Mouse (Mus musculus) liver, embryonic 13.5 days (tissue): ENCODE measurements around the gene Krt17. TPM values are rescaled to one million over a fixed set of nuclear protein-coding genes. Genes with fewer than 3 reads are reported as not detected.

Experiments used
- ATAC-seq: fragments of 200-750 bp; cut with Nextera tagmentation; 2 replicates; pipeline ENCODE4 v1.8.0; 2017; ENCODE audit warnings: low read depth, mild to moderate bottlenecking, moderate number of reproducible peaks, moderate library complexity
- DNase-seq: peaks from one replicate; pipeline ENCODE4 v3.0.0; 2022
- H3K27ac ChIP-seq: fragments of 300-500 bp; sonication (generic); 2 replicates; pipeline ENCODE4 v1.5.1; 2015; ENCODE audit warnings: moderate library complexity, mild to moderate bottlenecking, inconsistent platforms
- H3K27me3 ChIP-seq: fragments of 300-500 bp; sonication (generic); 2 replicates; pipeline ENCODE4 v1.6.1; 2015; ENCODE audit warnings: mild to moderate bottlenecking, inconsistent platforms
- H3K36me3 ChIP-seq: fragments of 300-500 bp; sonication (generic); 2 replicates; pipeline ENCODE4 v1.6.1; 2015; ENCODE audit warnings: mild to moderate bottlenecking, inconsistent platforms
- H3K4me1 ChIP-seq: fragments of 300-500 bp; sonication (generic); replicated peaks from 2 replicates; pipeline ENCODE4 v1.6.1; 2015; ENCODE audit warnings: inconsistent platforms
- H3K4me2 ChIP-seq: fragments of 300-500 bp; sonication (generic); 2 replicates; pipeline ENCODE4 v1.6.1; 2015; ENCODE audit warnings: inconsistent platforms, mild to moderate bottlenecking, moderate library complexity
- H3K4me3 ChIP-seq: fragments of 300-500 bp; sonication (generic); replicated peaks from 2 replicates; pipeline ENCODE4 v1.5.1; 2015; ENCODE audit warnings: mild to moderate bottlenecking, inconsistent platforms
- H3K9ac ChIP-seq: fragments of 300-500 bp; sonication (generic); 2 replicates; pipeline ENCODE4 v1.6.1; 2015; ENCODE audit warnings: mild to moderate bottlenecking, inconsistent platforms
- H3K9me3 ChIP-seq: fragments of 300-500 bp; sonication (generic); replicated peaks from 2 replicates; pipeline ENCODE4 v1.6.1; 2016; ENCODE audit warnings: inconsistent platforms
- WGBS: fragments of 180-500 bp; shearing (Covaris S2); methylation state at CpG from one replicate; pipeline ENCODE4 v1.1.7; 2015; ENCODE audit not compliant: insufficient replicate concordance; 5-methylcytosine and 5-hydroxymethylcytosine counted together
- polyA plus RNA-seq: library from polyadenylated mRNA; unstranded; fragments of >200 nt; fragmentation: Nextera tagmentation; extraction: Ambion mirVana; gene quantifications from 2 replicates; pipeline ENCODE4 v1.2.1, GENCODE M21; 2015

Krt17 gene
- polyA plus RNA-seq, 1 experiment from 2014 or later: 0.62 TPM

DNA sequence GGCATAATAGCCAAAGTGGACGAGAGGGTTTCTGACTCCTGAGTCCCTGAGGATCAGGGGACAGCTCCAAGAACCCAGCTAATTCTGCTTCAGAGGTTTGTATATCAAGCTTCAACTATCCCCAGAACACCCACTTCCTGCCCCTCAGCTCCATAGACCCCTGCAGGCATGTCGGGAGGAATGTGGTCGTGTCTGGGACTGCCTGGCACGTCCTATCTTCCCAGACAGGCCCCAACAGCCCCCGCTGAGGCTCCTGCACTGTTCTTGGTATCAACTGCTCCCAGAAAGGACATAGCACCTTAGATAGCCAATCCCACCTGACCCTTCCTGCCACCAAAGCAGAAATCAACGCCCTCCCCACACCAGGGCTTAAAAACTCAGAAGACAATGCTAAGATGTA, 52.3 kb downstream of the Krt17 start:
- Histone ChIP-seq H3K4me3 (no peak overlapping the region), H3K9ac (no peak overlapping the region), H3K4me1 (no peaks in the 10 kb centered on the region), H3K36me3 (no peaks in the 10 kb centered on the region), H3K27me3 (no peaks in the 10 kb centered on the region), H3K4me2 (no peak overlapping the region), H3K9me3 (no peaks in the 10 kb centered on the region), H3K27ac (no peak overlapping the region)
- ATAC-seq: no peak
- DNase-seq: no peak
- 23% methylated on average over 6 of the region's 6 CpGs for WGBS

DNA sequence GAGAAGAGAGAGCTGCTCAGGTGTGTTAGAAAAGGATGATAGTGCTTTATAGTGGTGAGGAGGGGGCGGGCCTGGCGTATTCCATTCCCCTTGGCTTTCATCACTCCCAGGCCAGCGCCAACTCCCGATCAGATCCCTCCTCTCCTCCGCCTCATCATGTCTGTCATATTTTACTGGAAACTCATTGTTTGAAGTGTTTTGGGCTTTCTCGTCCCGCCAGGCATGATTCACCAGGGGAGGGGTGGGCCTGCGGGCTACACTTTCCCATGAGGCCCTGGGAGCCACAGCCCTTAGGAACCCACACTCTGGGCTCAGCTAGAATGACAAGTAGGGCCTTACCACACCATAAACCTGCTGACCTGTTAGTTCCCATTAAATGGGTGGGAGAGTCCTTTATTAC, 53.3 kb downstream of the Krt17 start, which contains the start of gene Krt14:
TSS of gene Krt14 (minus strand) at position 51 of the 400 bp plus-strand sequence.
- Histone ChIP-seq H3K27ac (no peak within 1 kb of the TSS), H3K4me1 (no peaks in the 10 kb centered on the region), H3K36me3 (no peaks in the 10 kb centered on the region), H3K27me3 (no peaks in the 10 kb centered on the region), H3K4me2 (no peak within 1 kb of the TSS), H3K4me3 (no peak within 1 kb of the TSS), H3K9ac (no peak within 1 kb of the TSS), H3K9me3 (no peaks in the 10 kb centered on the region)
- DNase-seq (no peak), ATAC-seq (no peak)
- 73% methylated on average over 8 of the region's 8 CpGs for WGBS

Other genes with a start within 250 kb of the Krt17 start
- not detected in 2 replicates for gene Krt33a, start 244.8 kb downstream of the Krt17 start, polyA plus RNA-seq
- gene Krt33b, start 231.2 kb downstream of the Krt17 start, polyA plus RNA-seq: not detected in 2 replicates
- gene Krt34, start 219.5 kb downstream of the Krt17 start, polyA plus RNA-seq: not detected in 2 replicates
- gene Krt31, start 210.5 kb downstream of the Krt17 start, polyA plus RNA-seq: not detected in 2 replicates
- gene Krt32, start 172.8 kb downstream of the Krt17 start, polyA plus RNA-seq: not detected in 2 replicates
- gene Krt35, start 164.8 kb downstream of the Krt17 start, polyA plus RNA-seq: not detected in 2 replicates
- gene Krt36, start 155.4 kb downstream of the Krt17 start, polyA plus RNA-seq: not detected in 2 replicates
- 0.10 and 0.20 TPM in 2 replicates for gene Krt13, start 139.5 kb downstream of the Krt17 start, polyA plus RNA-seq
- gene Krt15, start 125.1 kb downstream of the Krt17 start, polyA plus RNA-seq: 1.5 and 2.1 TPM in 2 replicates
- 2.6 and 4.3 TPM in 2 replicates for gene Krt19, start 112.4 kb downstream of the Krt17 start, polyA plus RNA-seq
- gene Krt9, start 67.8 kb downstream of the Krt17 start, polyA plus RNA-seq: not detected in 2 replicates
- 0.90 and 1.0 TPM in 2 replicates for gene Krt14, start 53.5 kb downstream of the Krt17 start, polyA plus RNA-seq
- gene Krt16, start 12.1 kb downstream of the Krt17 start, polyA plus RNA-seq: not detected in 2 replicates
- not detected in 2 replicates for gene Krt42, start 8.8 kb upstream of the Krt17 start, polyA plus RNA-seq
- gene Eif1, start 58.9 kb upstream of the Krt17 start, polyA plus RNA-seq: 1,883 and 1,943 TPM in 2 replicates
- gene Gast, start 73.4 kb upstream of the Krt17 start, polyA plus RNA-seq: not detected in 2 replicates
- gene Hap1, start 95.1 kb upstream of the Krt17 start, polyA plus RNA-seq: 0.37 and 0.50 TPM in 2 replicates
- 13.2 and 15.5 TPM in 2 replicates for gene Jup, start 136.7 kb upstream of the Krt17 start, polyA plus RNA-seq
- gene P3h4, start 153.8 kb upstream of the Krt17 start, polyA plus RNA-seq: 5.8 and 6.0 TPM in 2 replicates
- gene Fkbp10, start 154.7 kb upstream of the Krt17 start, polyA plus RNA-seq: 11.8 and 13.1 TPM in 2 replicates
- gene Nt5c3b, start 180.8 kb upstream of the Krt17 start, polyA plus RNA-seq: 25.1 and 27.6 TPM in 2 replicates
- gene Klhl10, start 180.9 kb upstream of the Krt17 start, polyA plus RNA-seq: 0.08 and 0.24 TPM in 2 replicates
- 2.4 and 2.6 TPM in 2 replicates for gene Klhl11, start 211.7 kb upstream of the Krt17 start, polyA plus RNA-seq